Mouse (Mus musculus) brain, embryonic 14.5 days (tissue): ENCODE measurements around the gene Traf4.

Experiments used
- CTCF ChIP-seq: fragments of 200-500 bp; IDR thresholded peaks from 2 replicates; pipeline ENCODE4 v1.5.1; 2012; ENCODE audit warnings: inconsistent platforms, mild to moderate bottlenecking, moderate library complexity, borderline replicate concordance; ENCODE audit not compliant: insufficient read depth, insufficient read length; ENCODE audit errors: extremely low read depth
- POLR2A ChIP-seq: fragments of 200-500 bp; IDR thresholded peaks from 2 replicates; pipeline ENCODE4 v1.6.1; 2012; ENCODE audit warnings: mild to moderate bottlenecking, inconsistent platforms, borderline replicate concordance; ENCODE audit not compliant: poor library complexity, insufficient read depth, insufficient read length, severe bottlenecking; ENCODE audit errors: extremely low read depth

GRCm38 (mm10) chr11:78129458-78129857, 35.9 kb downstream of the Traf4 start:
- TF ChIP-seq POLR2A (no peak), CTCF (no peak)
